Mouse (Mus musculus) erythroid progenitor cell, adult 5-6 weeks (primary cell): ENCODE measurements around the gene Gm49384. TPM values are rescaled to one million over a fixed set of nuclear protein-coding genes. Genes with fewer than 3 reads are reported as not detected.

Experiments
- total RNA-seq, 2 experiments: library from RNA; stranded (forward) in 1 of 2; stranded (reverse) in 1 of 2; fragments of 150-400 nt in 1 of 2; fragments of 186-747, 209-891 nt in 1 of 2; gene quantifications; 2 replicates each; pipeline versions ENCODE4 v1.2.3 to v1.2.4; 2015 to 2017; ENCODE audit warnings: low replicate concordance in 2 of 2

Gene Gm49384
- total RNA-seq, 2 experiments from 2014 or later, result 14.6 to 17.6 TPM

Other genes with a start within 250 kb of the Gm49384 start
- 901 and 1,018 TPM in 2 replicates for gene Rps29, start 45.1 kb downstream of the Gm49384 start, total RNA-seq (2015; ENCODE audit: low replicate concordance)
- gene Rps29, start 45.1 kb downstream of the Gm49384 start, total RNA-seq (2017; ENCODE audit: low replicate concordance), result 424 and 1,088 TPM in 2 replicates
- 27.0 and 43.2 TPM in 2 replicates for gene Lrr1, start 35.5 kb downstream of the Gm49384 start, total RNA-seq (2015; ENCODE audit: low replicate concordance)
- 24.3 and 24.6 TPM in 2 replicates for gene Lrr1, start 35.5 kb downstream of the Gm49384 start, total RNA-seq (2017; ENCODE audit: low replicate concordance)
- 169 and 235 TPM in 2 replicates for gene Rpl36al, start 20.2 kb downstream of the Gm49384 start, total RNA-seq (2015; ENCODE audit: low replicate concordance)
- 180 and 196 TPM in 2 replicates for gene Rpl36al, start 20.2 kb downstream of the Gm49384 start, total RNA-seq (2017; ENCODE audit: low replicate concordance)
- 19.3 and 19.5 TPM in 2 replicates for gene Mgat2, start 20.1 kb downstream of the Gm49384 start, total RNA-seq (2015; ENCODE audit: low replicate concordance)
- gene Mgat2, start 20.1 kb downstream of the Gm49384 start, total RNA-seq (2017; ENCODE audit: low replicate concordance), result 15.9 and 22.3 TPM in 2 replicates
- gene Gm49383, start 7.2 kb downstream of the Gm49384 start, total RNA-seq (2015; ENCODE audit: low replicate concordance), result 4.7 TPM in 1 of 2 replicates, not detected in the other
- 22.2 and 23.9 TPM in 2 replicates for gene Gm49383, start 7.2 kb downstream of the Gm49384 start, total RNA-seq (2017; ENCODE audit: low replicate concordance)
- 2.5 and 10.9 TPM in 2 replicates for gene Dnaaf2, start 5.8 kb downstream of the Gm49384 start, total RNA-seq (2015; ENCODE audit: low replicate concordance)
- 1.4 and 2.8 TPM in 2 replicates for gene Dnaaf2, start 5.8 kb downstream of the Gm49384 start, total RNA-seq (2017; ENCODE audit: low replicate concordance)
- 40.7 and 54.1 TPM in 2 replicates for gene Pole2, start 23.9 kb upstream of the Gm49384 start, total RNA-seq (2015; ENCODE audit: low replicate concordance)
- gene Pole2, start 23.9 kb upstream of the Gm49384 start, total RNA-seq (2017; ENCODE audit: low replicate concordance), result 38.9 and 59.2 TPM in 2 replicates
- 1.7 TPM in 1 of 2 replicates, not detected in the other for gene Klhdc1, start 36.9 kb upstream of the Gm49384 start, total RNA-seq (2015; ENCODE audit: low replicate concordance)
- gene Klhdc1, start 36.9 kb upstream of the Gm49384 start, total RNA-seq (2017; ENCODE audit: low replicate concordance), result 0.83 and 1.7 TPM in 2 replicates
- gene Klhdc2, start 92.4 kb upstream of the Gm49384 start, total RNA-seq (2015; ENCODE audit: low replicate concordance), result 68.7 and 75.7 TPM in 2 replicates
- 54.2 and 61.1 TPM in 2 replicates for gene Klhdc2, start 92.4 kb upstream of the Gm49384 start, total RNA-seq (2017; ENCODE audit: low replicate concordance)
- 56.6 and 57.3 TPM in 2 replicates for gene Nemf, start 152.9 kb upstream of the Gm49384 start, total RNA-seq (2015; ENCODE audit: low replicate concordance)
- gene Nemf, start 152.9 kb upstream of the Gm49384 start, total RNA-seq (2017; ENCODE audit: low replicate concordance), result 66.1 and 79.0 TPM in 2 replicates
- 59.5 and 60.8 TPM in 2 replicates for gene Arf6, start 167.9 kb upstream of the Gm49384 start, total RNA-seq (2015; ENCODE audit: low replicate concordance)
- 93.7 and 94.4 TPM in 2 replicates for gene Arf6, start 167.9 kb upstream of the Gm49384 start, total RNA-seq (2017; ENCODE audit: low replicate concordance)
- not detected in 2 replicates for gene Gm9887, start 168.2 kb upstream of the Gm49384 start, total RNA-seq (2015; ENCODE audit: low replicate concordance)
- not detected in 2 replicates for gene Gm9887, start 168.2 kb upstream of the Gm49384 start, total RNA-seq (2017; ENCODE audit: low replicate concordance)